Mouse (Mus musculus) midbrain, embryonic 10.5 days (tissue): Measurements from ENCODE around the gene Olfr211. TPM values are rescaled to one million over a fixed set of nuclear protein-coding genes. Genes with fewer than 3 reads are reported as not detected.

Source experiments
- DNase-seq: peaks from one replicate; pipeline ENCODE4 v3.0.0-alpha.2; 2017; ENCODE audit warnings: low spot score
- H3K27ac ChIP-seq: fragments of 300-500 bp; sonication (generic); replicated peaks from 2 replicates; pipeline ENCODE4 v1.5.1; 2016; ENCODE audit warnings: mild to moderate bottlenecking
- H3K27me3 ChIP-seq: fragments of 300-500 bp; sonication (generic); 2 replicates; pipeline ENCODE4 v1.6.1; 2016; ENCODE audit warnings: low read depth, mild to moderate bottlenecking; ENCODE audit not compliant: poor library complexity, severe bottlenecking
- H3K36me3 ChIP-seq: fragments of 300-500 bp; sonication (generic); 2 replicates; pipeline ENCODE4 v1.6.1; 2016; ENCODE audit warnings: mild to moderate bottlenecking, moderate library complexity
- H3K4me1 ChIP-seq: fragments of 300-500 bp; sonication (generic); 2 replicates; pipeline ENCODE4 v1.6.1; 2016
- H3K4me3 ChIP-seq: fragments of 300-500 bp; sonication (generic); 2 replicates; pipeline ENCODE4 v1.5.1; 2016; ENCODE audit warnings: mild to moderate bottlenecking, moderate library complexity
- H3K9me3 ChIP-seq: fragments of 300-500 bp; sonication (generic); replicated peaks from 2 replicates; pipeline ENCODE4 v1.6.1; 2016; ENCODE audit warnings: mild to moderate bottlenecking
- WGBS: fragments of 180-500 bp; shearing (Covaris S2); methylation state at CpG from one replicate; pipeline ENCODE4 v1.1.7; 2016; 5-methylcytosine and 5-hydroxymethylcytosine counted together
- polyA plus RNA-seq: library from polyadenylated mRNA; unstranded; fragments of >200 nt; fragmentation: Nextera tagmentation; extraction: Ambion mirVana; gene quantifications from 2 replicates; pipeline ENCODE4 v1.2.1, GENCODE M21; 2016

Olfr211 gene
- not detected in 2 replicates for polyA plus RNA-seq

DNA sequence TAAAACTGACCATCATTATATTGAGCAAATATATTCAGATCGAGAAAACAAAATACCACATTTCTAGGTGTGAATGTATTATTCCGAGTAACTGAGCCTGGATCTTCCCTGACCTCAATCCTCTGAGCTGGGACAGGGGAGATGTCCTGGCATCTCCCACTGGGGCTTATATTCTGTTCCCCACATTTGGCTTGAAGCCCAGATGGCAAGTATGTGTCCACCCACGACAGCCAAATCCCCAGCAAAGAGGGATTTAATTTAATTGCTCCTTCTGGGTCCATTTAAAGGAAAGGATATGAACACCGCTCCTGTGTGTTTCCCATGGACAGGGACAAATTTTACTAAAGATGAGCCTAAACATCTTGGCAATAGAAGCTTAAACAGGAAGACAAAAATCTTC lies at the start of gene Olfr211:
Gene Olfr211 (plus strand): TSS at position 301 of the 400 bp plus-strand sequence.
- Histone ChIP-seq H3K4me3 (no peak within 1 kb of the TSS), H3K36me3 (no peaks in the 10 kb centered on the region), H3K27me3 (no peaks in the 10 kb centered on the region), H3K9me3 (no peaks in the 10 kb centered on the region), H3K27ac (no peak within 1 kb of the TSS), H3K4me1 (peaks cover 8% of the 10 kb centered on the region)
- DNase-seq: no peak
- 85% methylated on average over 4 of the region's 4 CpGs for WGBS

- no peak overlapping the region for H3K27ac ChIP-seq
- no peaks in the 10 kb centered on the region for H3K4me1 ChIP-seq
- H3K9me3 ChIP-seq: no peaks in the 10 kb centered on the region
- WGBS: 91% methylated on average over 6 of the region's 6 CpGs
- no peaks in the 10 kb centered on the region for H3K36me3 ChIP-seq
- no peak for DNase-seq
- no peak overlapping the region for H3K4me3 ChIP-seq
- no peaks in the 10 kb centered on the region for H3K27me3 ChIP-seq
Observed at GRCm38 (mm10) chr6:116439531-116439930, 49.4 kb upstream of the Olfr211 start.

DNA sequence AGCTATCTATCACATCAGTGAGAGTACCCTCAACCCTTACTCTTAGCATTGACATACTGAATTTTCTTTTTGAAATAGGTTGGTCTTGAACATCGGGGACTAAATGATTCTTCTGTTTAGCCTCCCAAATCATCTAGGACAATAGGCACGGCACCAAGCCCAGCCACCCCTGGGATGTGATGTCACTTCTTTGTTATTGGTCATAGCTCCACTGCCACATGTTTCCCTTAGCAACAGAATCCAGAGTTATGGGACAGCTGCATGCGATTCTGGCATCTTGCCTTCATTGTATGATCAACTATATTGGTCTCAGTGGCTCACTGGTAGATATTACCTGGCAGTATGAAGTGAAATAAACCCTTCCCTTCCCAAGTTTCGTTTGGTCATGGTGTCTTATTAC lies 48.4 kb upstream of the Olfr211 start:
- DNase-seq: no peak
- Histone ChIP-seq H3K4me1 (no peaks in the 10 kb centered on the region), H3K9me3 (no peaks in the 10 kb centered on the region), H3K27me3 (no peaks in the 10 kb centered on the region), H3K27ac (no peak overlapping the region), H3K4me3 (no peak overlapping the region), H3K36me3 (no peaks in the 10 kb centered on the region)
- 79% methylated on average over 4 of the region's 4 CpGs for WGBS

DNA sequence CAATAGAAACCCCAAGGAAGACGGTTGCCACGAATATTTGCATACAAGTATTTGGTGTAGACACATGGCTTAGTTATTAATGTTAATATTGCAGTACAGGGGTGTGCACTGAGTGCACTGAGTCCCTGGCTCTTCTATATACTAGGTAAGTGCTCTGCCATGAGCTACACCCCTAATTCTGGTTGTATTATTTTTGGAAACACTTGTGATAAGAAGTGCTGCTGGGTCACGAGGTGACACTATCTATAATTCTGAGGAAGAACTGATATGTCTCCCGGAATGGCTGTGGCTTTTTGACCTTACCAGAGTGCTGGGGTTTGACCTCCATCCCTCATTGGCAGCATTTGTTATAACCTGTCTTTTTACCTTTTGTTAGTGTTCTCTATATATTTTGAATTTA lies 48.0 kb upstream of the Olfr211 start:
- WGBS: 86% methylated on average over 4 of the region's 4 CpGs

DNA sequence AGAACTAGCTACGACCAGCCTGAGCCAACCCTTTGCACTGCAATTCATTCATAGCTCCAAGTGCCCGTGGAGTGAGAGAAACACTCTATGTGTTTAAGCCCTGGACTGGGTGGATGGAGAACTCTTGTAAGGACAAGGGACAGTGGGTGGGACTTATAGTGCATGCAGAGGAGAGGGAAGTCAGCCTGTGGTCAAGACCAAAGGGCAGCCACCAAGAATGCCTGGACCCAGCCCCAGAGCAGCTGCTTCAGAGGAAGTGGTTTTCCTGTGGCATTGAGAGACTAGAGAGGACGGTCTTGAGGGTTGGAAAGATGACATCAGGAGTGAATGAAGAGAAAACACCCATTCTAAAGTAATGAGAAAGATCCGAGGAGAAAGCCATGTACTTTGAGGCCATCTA lies 33.1 kb upstream of the Olfr211 start:
- H3K27me3 ChIP-seq: peaks cover 20% of the 10 kb centered on the region
- H3K36me3 ChIP-seq: no peaks in the 10 kb centered on the region
- H3K4me3 ChIP-seq: no peak overlapping the region
- no peak for DNase-seq
- WGBS: 77% methylated on average over 4 of the region's 4 CpGs
- H3K27ac ChIP-seq: no peak overlapping the region
- no peaks in the 10 kb centered on the region for H3K9me3 ChIP-seq
- peaks cover 5% of the 10 kb centered on the region for H3K4me1 ChIP-seq

More for the DNA sequence above, 48.0 kb upstream of the Olfr211 start:
- H3K36me3 ChIP-seq: no peaks in the 10 kb centered on the region
- H3K9me3 ChIP-seq: no peaks in the 10 kb centered on the region
- DNase-seq: no peak
- no peak overlapping the region for H3K27ac ChIP-seq
- no peaks in the 10 kb centered on the region for H3K27me3 ChIP-seq
- H3K4me3 ChIP-seq: no peak overlapping the region
- no peaks in the 10 kb centered on the region for H3K4me1 ChIP-seq

DNA sequence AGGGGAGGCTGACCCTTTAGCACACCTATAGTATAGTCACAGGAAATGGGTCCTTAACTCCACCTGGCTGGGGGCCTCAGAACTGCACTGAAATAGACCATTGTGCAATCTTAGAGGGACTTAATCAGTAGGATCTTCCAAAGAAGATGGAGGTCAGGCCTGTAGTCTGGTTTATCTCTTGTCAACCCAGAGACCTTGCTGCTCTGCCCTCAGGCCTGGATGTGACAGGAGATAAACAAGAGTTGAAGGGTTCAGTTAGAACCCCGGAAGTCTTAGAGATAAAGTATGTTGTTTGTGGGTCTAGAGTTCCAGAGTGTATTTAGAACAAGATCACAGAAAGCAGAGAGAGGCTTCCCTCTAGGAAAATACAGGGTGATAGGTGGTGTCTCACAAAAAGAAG lies 32.4 kb upstream of the Olfr211 start:
- Histone ChIP-seq H3K4me3 (no peak overlapping the region), H3K4me1 (peaks cover 9% of the 10 kb centered on the region), H3K9me3 (no peaks in the 10 kb centered on the region), H3K27me3 (peaks cover 27% of the 10 kb centered on the region), H3K27ac (no peak overlapping the region), H3K36me3 (no peaks in the 10 kb centered on the region)
- 90% methylated on average over 1 of the region's 1 CpGs for WGBS
- no peak for DNase-seq

- H3K27ac ChIP-seq: no peak overlapping the region
- H3K9me3 ChIP-seq: no peaks in the 10 kb centered on the region
- peaks cover 41% of the 10 kb centered on the region for H3K27me3 ChIP-seq
- peaks cover 9% of the 10 kb centered on the region for H3K4me1 ChIP-seq
- H3K4me3 ChIP-seq: no peak overlapping the region
- 78% methylated on average over 4 of the region's 4 CpGs for WGBS
- no peak for DNase-seq
- no peaks in the 10 kb centered on the region for H3K36me3 ChIP-seq
Observed at GRCm38 (mm10) chr6:116458728-116459127, 30.2 kb upstream of the Olfr211 start.

DNA sequence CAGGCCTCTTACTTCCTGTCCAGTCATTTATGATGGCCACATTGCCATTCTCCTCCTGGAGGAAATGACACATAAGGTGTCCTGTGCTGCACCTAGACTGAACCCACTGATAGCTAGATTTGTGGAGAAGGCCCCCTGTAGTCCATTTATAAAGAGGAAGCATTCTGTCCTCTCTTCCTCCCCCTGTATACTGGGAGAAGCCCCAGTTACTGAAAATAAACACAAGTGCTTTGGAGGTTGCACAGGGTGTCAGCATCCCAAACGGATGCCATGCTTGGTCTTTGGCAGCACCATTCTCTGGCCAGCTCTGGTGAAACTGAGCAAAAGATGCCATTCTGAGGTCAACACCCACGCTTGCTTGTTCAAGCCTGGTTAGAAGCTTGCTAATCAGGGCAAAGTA lies 29.7 kb upstream of the Olfr211 start:
- 76% methylated on average over 2 of the region's 2 CpGs for WGBS

GRCm38 (mm10) chr6:116460544-116461283 lies 28.2 kb upstream of the Olfr211 start, which contains the start of gene Alox5:
Alox5 (minus strand) TSS chr6:116461178.
- Histone ChIP-seq H3K27me3 (peaks cover 41% of the 10 kb centered on the region), H3K4me3 (peak within 1 kb of the TSS; percentile 61), H3K9me3 (no peaks in the 10 kb centered on the region), H3K4me1 (peaks cover 9% of the 10 kb centered on the region), H3K36me3 (no peaks in the 10 kb centered on the region), H3K27ac (no peak within 1 kb of the TSS; the same call in 1 of the 2 replicates)
- peak; percentile 59 for DNase-seq
- WGBS: 3% methylated on average over 43 of the region's 43 CpGs

More for the DNA sequence above, 29.7 kb upstream of the Olfr211 start:
- H3K4me3 ChIP-seq: no peak overlapping the region
- no peaks in the 10 kb centered on the region for H3K9me3 ChIP-seq
- H3K36me3 ChIP-seq: no peaks in the 10 kb centered on the region
- no peak overlapping the region for H3K27ac ChIP-seq
- H3K4me1 ChIP-seq: peaks cover 9% of the 10 kb centered on the region
- peaks cover 41% of the 10 kb centered on the region for H3K27me3 ChIP-seq
- no peak for DNase-seq

- Histone ChIP-seq H3K9me3 (no peaks in the 10 kb centered on the region; the same call in 1 of the 2 replicates), H3K27me3 (no peaks in the 10 kb centered on the region), H3K27ac (no peak overlapping the region), H3K4me3 (no peak overlapping the region), H3K4me1 (no peaks in the 10 kb centered on the region), H3K36me3 (no peaks in the 10 kb centered on the region)
- no peak for DNase-seq
- 39% methylated on average over 3 of the region's 3 CpGs for WGBS
Observed at GRCm38 (mm10) chr6:116468081-116468480, 20.8 kb upstream of the Olfr211 start.

DNA sequence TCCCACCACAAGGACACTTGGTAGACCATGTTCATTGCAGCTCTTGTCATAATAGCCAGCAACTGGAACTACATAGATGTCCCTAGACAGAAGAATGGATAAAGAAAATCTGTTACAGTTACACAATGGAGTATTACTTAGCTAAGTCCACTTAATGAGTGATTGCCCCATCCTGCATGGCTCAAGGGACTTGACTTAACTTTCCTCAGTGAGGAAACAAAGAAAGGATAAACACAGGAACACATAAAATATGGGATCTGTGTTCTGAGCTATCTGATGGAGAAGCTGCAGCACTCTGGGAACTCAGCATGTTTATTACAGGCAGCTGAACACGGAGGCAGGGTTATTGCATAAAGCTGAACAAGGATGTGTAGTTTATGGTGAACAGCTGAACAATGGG lies 3.8 kb upstream of the Olfr211 start:
- no peak for DNase-seq
- peaks cover under 1% of the 10 kb centered on the region; the same call in 1 of the 2 replicates for H3K4me1 ChIP-seq
- no peaks in the 10 kb centered on the region for H3K9me3 ChIP-seq
- H3K27ac ChIP-seq: no peak overlapping the region
- no peaks in the 10 kb centered on the region for H3K36me3 ChIP-seq
- no peaks in the 10 kb centered on the region for H3K27me3 ChIP-seq
- no peak overlapping the region for H3K4me3 ChIP-seq
- 87% methylated on average over 1 of the region's 1 CpGs for WGBS

GRCm38 (mm10) chr6:116486833-116487232 lies 2.1 kb upstream of the Olfr211 start:
- H3K4me3 ChIP-seq: no peak overlapping the region
- 68% methylated on average over 1 of the region's 1 CpGs for WGBS
- no peaks in the 10 kb centered on the region for H3K27me3 ChIP-seq
- H3K27ac ChIP-seq: no peak overlapping the region
- no peaks in the 10 kb centered on the region for H3K9me3 ChIP-seq
- no peak for DNase-seq
- no peaks in the 10 kb centered on the region for H3K36me3 ChIP-seq
- H3K4me1 ChIP-seq: peaks cover 8% of the 10 kb centered on the region

DNA sequence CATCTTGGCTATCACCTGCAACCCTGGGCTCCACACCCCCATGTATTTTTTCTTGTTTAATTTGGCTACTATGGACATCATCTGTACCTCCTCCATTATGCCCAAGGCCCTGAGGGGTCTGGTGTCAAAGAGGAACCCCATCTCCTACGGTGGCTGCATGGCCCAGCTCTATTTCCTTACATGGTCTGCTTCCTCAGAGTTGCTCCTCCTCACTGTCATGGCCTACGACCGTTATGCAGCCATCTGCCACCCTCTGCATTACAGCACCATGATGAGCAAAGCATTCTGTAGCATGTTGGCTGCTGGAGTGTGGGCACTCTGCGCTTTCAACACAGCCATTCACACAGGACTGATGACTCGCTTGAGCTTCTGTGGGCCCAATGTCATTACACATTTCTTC lies 4.9 kb downstream of the Olfr211 start:
- DNase-seq: no peak
- no peak overlapping the region for H3K4me3 ChIP-seq
- H3K27me3 ChIP-seq: no peaks in the 10 kb centered on the region
- H3K9me3 ChIP-seq: no peaks in the 10 kb centered on the region
- WGBS: 84% methylated on average over 5 of the region's 5 CpGs
- peaks cover 8% of the 10 kb centered on the region for H3K4me1 ChIP-seq
- no peaks in the 10 kb centered on the region for H3K36me3 ChIP-seq
- no peak overlapping the region for H3K27ac ChIP-seq
